Mouse (Mus musculus) cerebellum, postnatal 10 days (tissue): Measurements from ENCODE around the gene Cox7a2l.

Experiments used
- DNase-seq, 2 experiments: peaks; one replicate each; pipeline ENCODE4 v3.0.0; 2021; ENCODE audit warnings: mixed read lengths in 2 of 2

Cox7a2l gene

GRCm38 (mm10) chr17:83517280-83518015 lies at the start of gene Cox7a2l:
Cox7a2l (minus strand) TSS chr17:83517330.
- DNase-seq, result no peak

DNA sequence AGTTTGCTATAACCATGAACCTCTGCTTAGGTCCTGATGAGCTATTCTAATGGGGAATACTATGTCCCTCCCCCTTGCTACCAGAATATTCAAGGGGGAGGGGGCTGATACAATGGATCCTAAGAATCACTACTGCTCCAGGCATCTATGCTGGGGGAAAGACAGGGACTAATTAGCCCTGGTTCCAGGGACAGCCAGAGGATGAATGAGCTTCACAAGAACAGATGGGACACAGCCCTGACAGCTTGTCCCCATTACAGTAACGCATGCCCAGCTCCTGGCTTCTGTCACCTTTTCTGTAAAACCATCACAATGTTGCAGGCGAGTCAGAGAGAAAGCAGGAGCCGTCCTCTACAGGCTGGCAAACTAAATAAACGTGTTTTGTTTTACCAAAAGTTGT lies 48.4 kb upstream of the Cox7a2l start:
- DNase-seq, result peak; percentile 74 to 76

- DNase-seq, result peak; percentile 57 to 61
These were observed 47.1 kb upstream of the Cox7a2l start for GRCm38 (mm10) chr17:83564119-83564820.

GRCm38 (mm10) chr17:83563703-83564111 lies 46.6 kb upstream of the Cox7a2l start:
- peak; percentile 80 to 86 for DNase-seq

- no peak for DNase-seq
These were observed 45.3 kb upstream of the Cox7a2l start for GRCm38 (mm10) chr17:83562153-83563010.

DNA sequence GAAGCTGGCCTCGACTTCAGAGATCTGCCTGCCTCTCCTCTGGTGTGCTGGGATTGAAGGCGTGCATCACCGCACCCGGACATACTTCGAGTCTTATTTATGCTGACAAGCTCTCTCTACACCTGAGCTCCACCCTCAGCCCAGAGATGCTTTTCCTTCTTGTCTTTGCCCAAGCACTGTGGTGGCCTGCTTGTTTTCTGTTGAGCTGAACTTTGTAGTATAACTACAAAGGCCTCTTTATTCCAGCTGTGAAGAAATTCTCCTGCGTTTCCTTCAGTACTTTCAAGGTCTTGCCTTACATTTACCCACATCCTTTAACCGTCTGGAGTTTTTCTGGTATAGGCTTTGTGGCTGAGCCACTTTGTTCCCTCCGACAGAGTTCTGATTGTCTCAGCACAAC lies 42.0 kb upstream of the Cox7a2l start:
- no peak for DNase-seq

DNA sequence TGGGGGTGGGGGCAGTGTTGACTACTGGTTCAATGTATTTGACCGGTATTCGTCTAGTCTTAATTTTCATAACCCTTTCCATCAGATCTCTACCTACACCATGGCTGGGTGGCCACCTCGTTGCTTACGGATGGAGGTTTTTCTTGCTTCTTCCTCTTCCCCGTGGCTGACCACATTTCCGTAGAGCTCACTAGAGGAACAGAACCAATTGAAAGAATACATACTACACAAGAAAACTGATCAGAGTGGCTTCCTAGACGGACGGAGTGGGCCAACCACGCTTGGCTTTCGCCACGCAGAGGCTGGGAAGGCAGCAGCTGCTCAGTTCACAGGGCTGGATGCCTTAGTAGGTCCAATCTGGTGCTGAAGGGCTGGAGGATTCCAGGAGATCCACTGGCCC lies 38.7 kb upstream of the Cox7a2l start:
- no peak for DNase-seq

GRCm38 (mm10) chr17:83554997-83555396 lies 37.9 kb upstream of the Cox7a2l start:
- DNase-seq, result no peak

GRCm38 (mm10) chr17:83548501-83549233 lies 31.5 kb upstream of the Cox7a2l start:
- DNase-seq, result peak; percentile 78 to 82

DNA sequence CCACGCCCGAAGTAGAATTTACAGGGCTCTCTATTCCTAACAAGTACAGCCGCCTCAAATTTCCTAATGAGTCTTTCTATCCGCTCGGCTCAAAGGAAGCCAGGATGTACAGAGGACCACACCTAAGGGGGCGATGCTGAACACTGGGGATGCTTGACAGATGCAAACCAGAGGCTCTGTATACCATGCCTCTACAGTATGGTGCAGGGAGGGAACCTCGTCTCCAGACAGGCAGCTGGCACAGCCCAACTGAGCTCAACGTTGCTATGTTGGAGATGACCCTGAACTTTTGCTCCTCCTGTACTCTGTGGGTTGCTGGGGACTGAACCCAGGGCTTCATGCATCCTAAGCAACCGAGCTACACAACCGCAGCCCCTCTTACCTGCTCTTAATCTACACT lies 30.0 kb upstream of the Cox7a2l start:
- no peak for DNase-seq

- peak; percentile 40 to 67 for DNase-seq
These were observed 28.9 kb upstream of the Cox7a2l start for GRCm38 (mm10) chr17:83545756-83546742.

DNA sequence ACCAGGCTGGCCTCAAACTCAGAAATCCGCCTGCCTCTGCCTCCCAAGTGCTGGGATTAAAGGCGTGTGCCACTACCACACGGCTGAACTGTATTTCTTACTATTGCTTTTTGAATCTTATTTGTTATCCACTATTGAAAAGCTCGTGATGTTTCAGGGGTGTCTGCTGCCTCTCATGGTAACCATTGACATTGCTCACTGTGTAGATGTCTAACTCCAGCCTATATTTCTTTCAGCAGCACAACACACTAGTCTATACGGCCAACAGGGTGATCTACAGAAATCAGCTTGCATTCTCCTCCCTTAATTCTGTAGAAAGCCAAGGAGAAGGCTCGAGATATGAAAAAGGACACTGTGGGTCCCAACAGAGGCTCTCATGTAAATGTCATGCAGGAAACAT lies 28.1 kb upstream of the Cox7a2l start:
- DNase-seq, result no peak

- no peak for DNase-seq
These were observed 25.3 kb upstream of the Cox7a2l start for GRCm38 (mm10) chr17:83542424-83542823.

GRCm38 (mm10) chr17:83539262-83540037 lies 22.3 kb upstream of the Cox7a2l start:
- no peak for DNase-seq

GRCm38 (mm10) chr17:83538694-83539093 lies 21.6 kb upstream of the Cox7a2l start:
- no peak for DNase-seq

DNA sequence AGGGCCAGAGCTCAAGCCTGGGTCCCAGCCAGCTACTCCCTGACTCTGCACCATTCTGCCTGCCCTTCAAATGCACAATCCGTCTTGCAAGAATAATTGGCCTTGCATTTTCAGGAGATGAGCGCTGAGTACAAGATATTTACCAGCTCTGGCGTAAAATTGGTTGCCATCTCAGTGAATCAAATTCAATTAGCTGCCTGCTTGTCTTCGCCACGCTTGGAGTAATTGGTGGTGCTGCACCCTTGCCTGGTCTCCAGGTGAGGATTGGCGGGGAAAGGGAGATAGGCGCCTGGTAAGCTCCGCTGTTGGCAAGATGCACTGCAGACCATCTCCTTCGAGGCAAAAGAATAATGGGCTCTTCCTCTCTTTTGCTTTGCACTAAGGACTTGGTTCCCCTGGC lies 21.0 kb upstream of the Cox7a2l start:
- DNase-seq, result no peak

DNA sequence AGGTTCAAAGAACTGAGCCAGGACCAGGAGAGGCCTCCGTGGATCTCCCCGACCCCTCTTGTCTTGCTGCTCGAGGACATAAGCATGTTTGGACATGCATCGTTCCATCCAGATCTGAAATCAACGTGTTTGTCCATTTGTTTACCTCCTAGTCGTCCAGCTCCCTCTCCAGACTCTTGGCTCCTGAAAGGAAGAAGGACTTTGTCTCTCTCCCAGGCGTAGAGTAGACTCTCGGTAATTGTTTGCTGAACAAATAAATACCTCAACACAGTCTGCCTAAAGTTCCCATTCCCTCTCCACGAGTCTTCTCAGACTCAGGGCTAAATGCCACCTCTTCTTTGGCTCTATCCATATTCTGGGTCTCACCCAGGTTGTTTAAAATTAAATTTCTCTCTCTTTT lies 16.0 kb upstream of the Cox7a2l start:
- DNase-seq, result no peak

GRCm38 (mm10) chr17:83527651-83528381 lies 10.7 kb upstream of the Cox7a2l start:
- DNase-seq, result peak; percentile 56 to 76

DNA sequence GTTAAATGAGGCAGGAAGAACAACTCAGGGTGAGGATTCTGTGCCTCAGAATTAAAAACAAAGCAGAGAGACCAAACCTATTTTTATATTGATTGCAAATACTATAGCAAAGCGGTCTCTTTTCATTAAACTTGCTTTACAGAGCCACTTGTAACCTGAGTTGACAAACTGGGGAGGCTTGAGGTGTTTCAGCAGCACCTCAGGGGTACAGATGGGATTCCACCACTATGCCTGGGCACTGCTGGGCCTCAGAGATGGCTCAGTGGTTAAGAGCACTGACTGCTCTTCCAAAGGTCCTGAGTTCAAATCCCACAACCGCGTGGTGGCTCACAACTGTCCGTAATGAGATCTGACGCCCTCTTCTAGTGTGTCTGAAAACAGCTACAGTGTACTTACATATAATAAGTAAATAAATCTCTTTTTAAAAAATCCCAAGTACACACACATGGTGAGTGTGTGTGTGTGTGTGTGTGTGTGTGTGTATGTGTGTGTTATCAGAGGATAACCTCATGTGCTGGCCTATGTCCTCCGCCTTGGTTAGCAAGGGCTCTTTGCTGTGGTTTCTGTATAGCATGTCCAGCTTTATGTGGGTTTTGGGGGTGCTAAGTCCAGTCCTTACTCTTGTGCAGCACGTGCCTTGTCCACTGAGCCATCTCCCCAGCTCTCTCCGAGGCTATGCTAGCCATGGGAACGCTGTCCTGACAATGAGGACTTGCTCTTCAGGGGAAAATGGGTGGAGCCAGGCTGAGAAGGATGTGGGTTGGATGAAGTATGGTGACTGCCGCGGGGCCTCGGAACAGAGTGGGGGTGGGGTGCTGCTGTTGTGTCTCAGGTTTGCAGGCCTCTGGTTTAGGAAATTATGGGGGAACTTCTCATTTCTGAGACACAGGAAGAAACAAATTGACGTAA lies 9.7 kb upstream of the Cox7a2l start:
- peak; percentile 43 to 49 for DNase-seq
